Mouse (Mus musculus) embryonic facial prominence, embryonic 12.5 days (tissue): ENCODE data around the gene Slc15a5. TPM values are rescaled to one million over a fixed set of nuclear protein-coding genes. Genes with fewer than 3 reads are reported as not detected.

Source experiments
- ATAC-seq: fragments of 200-750 bp; cut with Nextera tagmentation; 2 replicates; pipeline ENCODE4 v1.8.0; 2017; ENCODE audit not compliant: insufficient number of reproducible peaks, insufficient read depth, low FRiP score, low TSS enrichment
- H3K27ac ChIP-seq: fragments of 300-500 bp; sonication (generic); 2 replicates; pipeline ENCODE4 v1.5.1; 2016; ENCODE audit warnings: mild to moderate bottlenecking
- H3K27me3 ChIP-seq: fragments of 300-500 bp; sonication (generic); 2 replicates; pipeline ENCODE4 v1.6.1; 2016; ENCODE audit warnings: mild to moderate bottlenecking, moderate library complexity
- H3K36me3 ChIP-seq: fragments of 300-500 bp; sonication (generic); 2 replicates; pipeline ENCODE4 v1.6.1; 2016; ENCODE audit warnings: mild to moderate bottlenecking
- H3K4me1 ChIP-seq: fragments of 300-500 bp; sonication (generic); 2 replicates; pipeline ENCODE4 v1.6.1; 2016
- H3K4me2 ChIP-seq: fragments of 300-500 bp; sonication (generic); replicated peaks from 2 replicates; pipeline ENCODE4 v1.6.1; 2016; ENCODE audit warnings: mild to moderate bottlenecking, moderate library complexity
- H3K4me3 ChIP-seq: fragments of 300-500 bp; sonication (generic); 2 replicates; pipeline ENCODE4 v1.5.1; 2016; ENCODE audit warnings: mild to moderate bottlenecking
- H3K9ac ChIP-seq: fragments of 300-500 bp; sonication (generic); 2 replicates; pipeline ENCODE4 v1.6.1; 2016; ENCODE audit warnings: mild to moderate bottlenecking, moderate library complexity
- H3K9me3 ChIP-seq: fragments of 300-500 bp; sonication (generic); 2 replicates; pipeline ENCODE4 v1.6.1; 2016; ENCODE audit warnings: mild to moderate bottlenecking, moderate library complexity
- WGBS: fragments of 180-500 bp; shearing (Covaris S2); methylation state at CpG from one replicate; pipeline ENCODE4 v1.1.7; 2016; 5-methylcytosine and 5-hydroxymethylcytosine counted together
- polyA plus RNA-seq: library from polyadenylated mRNA; unstranded; fragments of >200 nt; fragmentation: Nextera tagmentation; extraction: Ambion mirVana; gene quantifications from 2 replicates; pipeline ENCODE4 v1.2.1, GENCODE M21; 2016

Slc15a5 gene
- polyA plus RNA-seq, 1 experiment from 2014 or later = 0.59 TPM

DNA sequence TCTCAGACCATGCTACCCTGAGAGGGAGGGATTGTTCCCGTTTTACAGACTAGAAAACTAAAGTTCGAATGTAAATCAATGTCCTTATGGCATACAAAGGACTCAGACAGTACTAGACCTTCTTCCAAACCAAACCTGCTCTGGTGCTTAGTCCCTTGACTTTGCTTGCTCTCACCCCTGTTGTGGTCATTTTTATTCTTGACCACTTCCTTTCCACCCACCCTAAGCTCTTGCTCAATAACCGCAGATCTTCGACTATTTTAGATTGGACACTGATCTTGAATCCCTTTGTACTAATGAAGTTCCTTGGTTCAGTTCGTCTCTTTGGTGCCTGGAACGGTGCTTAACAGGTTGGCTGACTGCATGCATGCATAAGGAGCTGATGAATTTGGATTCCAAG lies 94.5 kb downstream of the Slc15a5 start:
- 87% methylated on average over 6 of the region's 6 CpGs for whole genome bisulfite sequencing

DNA sequence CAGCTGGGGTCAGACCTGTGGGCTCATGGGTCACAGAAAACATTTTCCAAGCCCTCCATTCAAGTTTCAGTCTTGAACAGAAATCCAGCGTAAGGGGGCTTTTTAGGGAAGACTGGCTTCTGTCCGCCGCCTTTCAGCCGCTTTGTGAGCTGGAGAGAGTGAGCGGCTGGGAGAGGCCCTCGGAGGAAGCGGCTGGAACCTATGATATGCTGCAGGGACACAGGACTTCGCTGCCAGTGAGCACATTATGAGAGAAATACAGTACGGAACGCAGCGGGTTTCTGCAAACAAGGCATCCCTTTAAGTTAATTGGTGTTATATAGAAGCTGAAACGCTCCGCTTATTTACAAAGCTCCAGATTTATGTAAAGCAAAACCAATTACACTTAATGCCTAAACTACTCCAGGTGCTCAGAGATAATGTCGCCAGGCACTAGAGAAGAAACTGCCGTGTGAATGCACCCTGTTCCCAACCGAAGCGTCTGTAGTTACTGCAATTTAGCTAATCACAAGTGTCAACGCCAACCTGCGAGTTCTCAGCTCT lies 97.5 kb downstream of the Slc15a5 start:
- no peaks in the 10 kb centered on the region for H3K9me3 ChIP-seq
- WGBS = 35% methylated on average over 19 of the region's 19 CpGs
- 0 out of 2 replicates have a peak overlapping the region, but pooled peaks have one; percentile 16 for H3K4me2 ChIP-seq
- no peaks in the 10 kb centered on the region for H3K27me3 ChIP-seq
- no peak overlapping the region for H3K9ac ChIP-seq
- peaks cover 6% of the 10 kb centered on the region; the same call in 1 of the 2 replicates for H3K4me1 ChIP-seq
- H3K4me3 ChIP-seq = no peak overlapping the region
- ATAC-seq = no peak
- H3K27ac ChIP-seq = no peak overlapping the region; the same call in 1 of the 2 replicates
- no peaks in the 10 kb centered on the region for H3K36me3 ChIP-seq

More for the DNA sequence above, 94.5 kb downstream of the Slc15a5 start:
- Histone ChIP-seq H3K27ac (no peak overlapping the region), H3K9ac (no peak overlapping the region), H3K9me3 (no peaks in the 10 kb centered on the region), H3K27me3 (no peaks in the 10 kb centered on the region), H3K36me3 (no peaks in the 10 kb centered on the region), H3K4me1 (peaks cover 6% of the 10 kb centered on the region; the same call in 1 of the 2 replicates), H3K4me3 (no peak overlapping the region), H3K4me2 (no peak overlapping the region)
- ATAC-seq = no peak

DNA sequence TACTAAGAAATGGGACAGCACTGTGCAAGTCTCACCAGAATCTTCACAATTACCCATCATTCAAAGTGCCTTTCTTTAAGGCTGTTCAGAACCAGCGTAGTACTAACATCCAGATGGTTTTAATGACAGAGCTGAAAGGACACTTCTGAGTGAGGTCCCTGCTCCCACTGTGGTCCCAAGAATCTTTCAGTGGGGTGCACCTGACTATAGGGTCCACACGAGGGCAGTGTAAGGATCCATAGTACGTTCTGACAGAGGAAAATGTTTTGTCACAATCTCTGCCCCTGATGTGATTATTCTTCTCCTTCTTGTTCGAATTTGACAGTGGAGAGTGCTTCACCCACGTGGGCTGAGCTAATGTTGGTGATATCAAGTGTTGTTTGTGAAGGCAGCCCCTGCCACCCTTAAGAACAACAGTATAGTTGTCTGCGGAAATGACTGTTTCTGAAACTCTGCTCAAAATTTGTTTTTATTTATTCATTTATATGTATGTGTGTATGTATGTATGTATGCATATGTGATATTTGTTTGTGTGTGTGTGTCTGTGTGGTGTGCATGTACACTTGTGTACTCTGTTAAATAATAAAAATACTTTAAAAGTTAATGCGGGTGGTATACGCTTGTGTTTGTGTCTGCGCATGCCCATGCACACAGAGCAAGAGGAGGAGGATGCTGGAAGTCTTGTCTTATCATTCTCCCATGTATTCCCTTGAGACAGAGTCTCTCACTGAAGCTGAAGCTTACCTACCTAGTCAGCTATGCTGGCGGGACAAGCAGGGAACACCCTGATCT lies 98.6 kb downstream of the Slc15a5 start:
- Histone ChIP-seq H3K27me3 (no peaks in the 10 kb centered on the region), H3K9me3 (no peaks in the 10 kb centered on the region), H3K27ac (no peak overlapping the region), H3K4me3 (no peak overlapping the region), H3K9ac (no peak overlapping the region), H3K4me1 (peaks cover 6% of the 10 kb centered on the region; the same call in 1 of the 2 replicates), H3K4me2 (no peak overlapping the region), H3K36me3 (no peaks in the 10 kb centered on the region)
- ATAC-seq = no peak
- WGBS = 78% methylated on average over 10 of the region's 10 CpGs

GRCm38 (mm10) chr6:137980413-137980812 lies 99.3 kb downstream of the Slc15a5 start:
- Histone ChIP-seq H3K4me2 (no peak overlapping the region), H3K4me1 (peaks cover 6% of the 10 kb centered on the region; the same call in 1 of the 2 replicates), H3K4me3 (no peak overlapping the region), H3K9me3 (no peaks in the 10 kb centered on the region), H3K27ac (no peak overlapping the region), H3K9ac (no peak overlapping the region), H3K27me3 (no peaks in the 10 kb centered on the region), H3K36me3 (no peaks in the 10 kb centered on the region)
- 72% methylated on average over 8 of the region's 8 CpGs for WGBS
- ATAC-seq = no peak

GRCm38 (mm10) chr6:137979802-137980201 lies 99.9 kb downstream of the Slc15a5 start:
- WGBS = 85% methylated on average over 12 of the region's 12 CpGs
- H3K4me1 ChIP-seq = peaks cover 6% of the 10 kb centered on the region; the same call in 1 of the 2 replicates
- H3K9ac ChIP-seq = no peak overlapping the region
- H3K4me3 ChIP-seq = no peak overlapping the region
- H3K27me3 ChIP-seq = no peaks in the 10 kb centered on the region
- no peak for ATAC-seq
- H3K9me3 ChIP-seq = 0 out of 2 replicates have a peak, but pooled peaks cover 6% of the 10 kb centered on the region
- no peaks in the 10 kb centered on the region for H3K36me3 ChIP-seq
- no peak overlapping the region for H3K4me2 ChIP-seq
- H3K27ac ChIP-seq = no peak overlapping the region

DNA sequence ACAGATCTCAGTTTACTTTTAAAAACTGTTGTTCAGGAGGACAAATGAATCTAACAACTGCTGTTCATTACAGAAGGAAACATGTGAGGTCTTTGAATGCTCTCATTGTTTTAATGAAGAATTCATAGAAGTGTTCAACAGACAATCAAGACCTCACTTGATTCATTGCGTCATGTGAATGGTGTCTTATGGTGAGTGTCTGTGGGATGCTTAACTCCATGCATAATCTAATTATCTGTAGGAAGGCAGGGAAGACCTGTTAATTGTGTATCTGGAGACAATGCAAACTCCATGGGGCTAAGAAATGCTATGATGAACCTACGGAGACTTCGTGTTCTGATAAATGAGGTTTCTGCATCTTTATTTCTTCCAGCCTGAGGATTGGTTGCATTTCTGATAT lies 103.7 kb downstream of the Slc15a5 start:
- no peaks in the 10 kb centered on the region for H3K36me3 ChIP-seq
- ATAC-seq = no peak
- no peaks in the 10 kb centered on the region for H3K27me3 ChIP-seq
- no peak overlapping the region for H3K9ac ChIP-seq
- 81% methylated on average over 3 of the region's 3 CpGs for WGBS
- H3K4me2 ChIP-seq = no peak overlapping the region
- H3K9me3 ChIP-seq = 0 out of 2 replicates have a peak, but pooled peaks cover 6% of the 10 kb centered on the region
- no peak overlapping the region for H3K4me3 ChIP-seq
- H3K27ac ChIP-seq = no peak overlapping the region
- no peaks in the 10 kb centered on the region for H3K4me1 ChIP-seq

GRCm38 (mm10) chr6:137963703-137964102 lies 116.0 kb downstream of the Slc15a5 start:
- H3K4me2 ChIP-seq = no peak overlapping the region
- no peaks in the 10 kb centered on the region for H3K4me1 ChIP-seq
- no peak overlapping the region for H3K27ac ChIP-seq
- ATAC-seq = no peak
- no peak overlapping the region for H3K4me3 ChIP-seq
- H3K36me3 ChIP-seq = no peaks in the 10 kb centered on the region
- no peak overlapping the region for H3K9ac ChIP-seq
- H3K27me3 ChIP-seq = no peaks in the 10 kb centered on the region
- no peaks in the 10 kb centered on the region for H3K9me3 ChIP-seq
- 28% methylated on average over 7 of the region's 7 CpGs for WGBS

- ATAC-seq = no peak
Measured at GRCm38 (mm10) chr6:137962836-137963235, 116.9 kb downstream of the Slc15a5 start.

GRCm38 (mm10) chr6:137960023-137960778 lies 119.5 kb downstream of the Slc15a5 start:
- ATAC-seq = no peak
- 91% methylated on average over 4 of the region's 4 CpGs for WGBS
- Histone ChIP-seq H3K27ac (no peak overlapping the region), H3K4me3 (no peak overlapping the region), H3K9ac (no peak overlapping the region), H3K4me2 (no peak overlapping the region), H3K36me3 (no peaks in the 10 kb centered on the region), H3K9me3 (no peaks in the 10 kb centered on the region), H3K27me3 (no peaks in the 10 kb centered on the region), H3K4me1 (no peaks in the 10 kb centered on the region)

More at GRCm38 (mm10) chr6:137962836-137963235, 116.9 kb downstream of the Slc15a5 start:
- no peaks in the 10 kb centered on the region for H3K4me1 ChIP-seq
- no peaks in the 10 kb centered on the region for H3K9me3 ChIP-seq
- no peaks in the 10 kb centered on the region for H3K27me3 ChIP-seq
- WGBS = 69% methylated on average over 4 of the region's 4 CpGs
- no peak overlapping the region for H3K9ac ChIP-seq
- H3K36me3 ChIP-seq = no peaks in the 10 kb centered on the region
- H3K4me3 ChIP-seq = no peak overlapping the region
- no peak overlapping the region for H3K27ac ChIP-seq
- H3K4me2 ChIP-seq = no peak overlapping the region

GRCm38 (mm10) chr6:137957630-137958029 lies 122.1 kb downstream of the Slc15a5 start:
- Histone ChIP-seq H3K4me1 (no peaks in the 10 kb centered on the region), H3K27ac (no peak overlapping the region), H3K4me2 (no peak overlapping the region), H3K36me3 (no peaks in the 10 kb centered on the region), H3K27me3 (no peaks in the 10 kb centered on the region), H3K9me3 (no peaks in the 10 kb centered on the region), H3K9ac (no peak overlapping the region), H3K4me3 (no peak overlapping the region)
- no peak for ATAC-seq
- WGBS = 83% methylated on average over 6 of the region's 6 CpGs

GRCm38 (mm10) chr6:137956783-137957429 lies 122.8 kb downstream of the Slc15a5 start:
- no peaks in the 10 kb centered on the region for H3K27me3 ChIP-seq
- H3K4me3 ChIP-seq = no peak overlapping the region
- H3K4me1 ChIP-seq = no peaks in the 10 kb centered on the region
- H3K36me3 ChIP-seq = no peaks in the 10 kb centered on the region
- H3K9ac ChIP-seq = no peak overlapping the region
- 0 out of 2 replicates have a peak overlapping the region, but pooled peaks have one; percentile 23 for H3K27ac ChIP-seq
- 17% methylated on average over 13 of the region's 17 CpGs for WGBS
- 0 out of 2 replicates have a peak overlapping the region, but pooled peaks have one; percentile 9 for H3K4me2 ChIP-seq
- ATAC-seq = no peak
- no peaks in the 10 kb centered on the region for H3K9me3 ChIP-seq
